ENCODE assay signal across 8 mouse cellular contexts in genomic region chr10:80295618-80296425, GRCm38 (mm10). TPM values are rescaled to one million over a fixed set of nuclear protein-coding genes. Genes with fewer than 3 reads are reported as not detected.
DNase-seq lines count a peak whose midpoint lies in the region; ATAC-seq lines count a peak whose summit lies in the region.

Gene Apc2, plus strand, starts transcription at chr10:80295977.

- H3K27me3 ChIP-seq in megakaryocyte, embryonic 14.5 days (replicated peaks) = peaks cover 35% of the 10 kb centered on the region

- peaks cover 21% of the 10 kb centered on the region for H3K36me3 ChIP-seq in megakaryocyte, embryonic 14.5 days (replicated peaks; ENCODE audit: low read length)

- no peaks in the 10 kb centered on the region for H3K9me3 ChIP-seq in megakaryocyte, embryonic 14.5 days

- H3K4me1 ChIP-seq in megakaryocyte, embryonic 14.5 days = peaks cover 81% of the 10 kb centered on the region

- peak; percentile 40 for ATAC-seq in inflammation-experienced regulatory T-cells, adult 6 months

- peak; percentile 78 to 94 for DNase-seq in adrenal gland, adult (ENCODE audit: inconsistent age in 2 of 2, low spot score in 1 of 2)
- peak; percentile 85 for DNase-seq in embryo, embryonic 10.5 days (ENCODE audit: low spot score)
- DNase-seq in gastrocnemius, postnatal 10 days = peak; percentile 71
- peak; percentile 71 for DNase-seq in left cerebral cortex, adult 8-10 months (ENCODE audit: low spot score in 2 of 2)
- DNase-seq in right cerebral cortex, postnatal 10 days (ENCODE audit: low spot score in 2 of 2) = peak; percentile 90 to 92
- peak; percentile 69 for DNase-seq in urinary bladder, postnatal 25 days (ENCODE audit: low spot score)

- H3K4me3 ChIP-seq in megakaryocyte, embryonic 14.5 days (replicated peaks) = peak within 1 kb of the TSS; percentile 90

RNA-seq across cellular contexts. Expression of gene Apc2, which starts in this region (rescaled TPM):
- under 1 TPM; 0.87 to 0.95 TPM for total RNA-seq in gastrocnemius, postnatal 10 days (2021)
- under 1 TPM; 0.04 to 0.35 (median 0.05) TPM for polyA plus RNA-seq in inflammation-experienced regulatory T-cells, adult 6 months (2017; shearing (Covaris generic))
- total RNA-seq in left cerebral cortex, adult 8-10 months (2022) = 100 to 1,000 TPM; 107 to 125 (median 116) TPM
- 0.92 and 4.5 TPM in 2 replicates for polyA plus RNA-seq in megakaryocyte, embryonic 14.5 days (2012; ENCODE audit: insufficient read depth, low replicate concordance)

Comparison
In these comparisons a context has a peak if more than half of its experiments do, and no peak if none do; other contexts are left out.
1. Peak in every context shown above with its lines: DNase-seq, ATAC-seq and H3K4me3 ChIP-seq.
2. RNA of gene Apc2 (total RNA-seq): 107 to 125 TPM in left cerebral cortex, adult 8-10 months; 0.87 to 0.95 TPM in gastrocnemius, postnatal 10 days; every median in the first group is over 10 times any median in the second.
3. Peak in DNase-seq in gastrocnemius, postnatal 10 days; RNA of the gene not detected or under 1 TPM.
4. Peak in ATAC-seq in inflammation-experienced regulatory T-cells, adult 6 months; RNA of the gene not detected or under 1 TPM.